Mouse (Mus musculus): Measurements from ENCODE around the gene Pou5f2. TPM values are rescaled to one million over a fixed set of nuclear protein-coding genes. Genes with fewer than 3 reads are reported as not detected.

Gene Pou5f2
- polyA plus RNA-seq (2015; fragmentation: Nextera tagmentation; extraction: Ambion mirVana): 1.2 and 1.5 TPM in 2 replicates

- Histone ChIP-seq H3K4me1 (replicated peaks) (no peaks in the 10 kb centered on the region), H3K27ac (no peak within 1 kb of the TSS), H3K4me2 (no peak within 1 kb of the TSS), H3K9me3 (no peaks in the 10 kb centered on the region), H3K9ac (no peak within 1 kb of the TSS), H3K4me3 (no peak within 1 kb of the TSS), H3K36me3 (no peaks in the 10 kb centered on the region; the same call in 1 of the 2 replicates), H3K27me3 (no peaks in the 10 kb centered on the region)
- no peak for ATAC-seq (ENCODE audit: low FRiP score)
- WGBS: 56% methylated on average over 15 of the region's 15 CpGs
Observed at GRCm38 (mm10) chr13:78024683-78025294, at the start of gene Pou5f2. Gene Pou5f2, plus strand, starts transcription at chr13:78024902.

- Histone ChIP-seq H3K4me1 (replicated peaks) (no peaks in the 10 kb centered on the region), H3K4me2 (no peak overlapping the region), H3K4me3 (no peak overlapping the region), H3K36me3 (no peaks in the 10 kb centered on the region), H3K27ac (no peak overlapping the region), H3K9ac (no peak overlapping the region), H3K9me3 (no peaks in the 10 kb centered on the region), H3K27me3 (no peaks in the 10 kb centered on the region)
- 84% methylated on average over 3 of the region's 3 CpGs for WGBS
- ATAC-seq (ENCODE audit: low FRiP score): no peak
Observed at GRCm38 (mm10) chr13:77976248-77976647, 48.5 kb upstream of the Pou5f2 start.

GRCm38 (mm10) chr13:77977121-77977520, 47.6 kb upstream of the Pou5f2 start:
- no peak overlapping the region for H3K9ac ChIP-seq
- ATAC-seq (ENCODE audit: low FRiP score): no peak
- H3K4me1 ChIP-seq (replicated peaks): no peaks in the 10 kb centered on the region
- WGBS: 53% methylated on average over 1 of the region's 1 CpGs
- H3K27ac ChIP-seq: no peak overlapping the region
- no peak overlapping the region for H3K4me3 ChIP-seq
- H3K4me2 ChIP-seq: no peak overlapping the region
- H3K27me3 ChIP-seq: no peaks in the 10 kb centered on the region
- H3K9me3 ChIP-seq: no peaks in the 10 kb centered on the region
- H3K36me3 ChIP-seq: no peaks in the 10 kb centered on the region

GRCm38 (mm10) chr13:77982105-77982851, 42.4 kb upstream of the Pou5f2 start:
- H3K27me3 ChIP-seq: no peaks in the 10 kb centered on the region
- 22% methylated on average over 5 of the region's 5 CpGs for WGBS
- H3K9ac ChIP-seq: no peak overlapping the region
- no peak overlapping the region for H3K4me2 ChIP-seq
- peak; percentile 69 for ATAC-seq (ENCODE audit: low FRiP score)
- no peaks in the 10 kb centered on the region for H3K9me3 ChIP-seq
- H3K4me3 ChIP-seq: no peak overlapping the region
- no peak overlapping the region for H3K27ac ChIP-seq
- 0 out of 2 replicates have a peak, but pooled peaks cover 3% of the 10 kb centered on the region for H3K4me1 ChIP-seq (replicated peaks)
- no peaks in the 10 kb centered on the region for H3K36me3 ChIP-seq

GRCm38 (mm10) chr13:77982852-77983202, 41.9 kb upstream of the Pou5f2 start:
- no peak for ATAC-seq (ENCODE audit: low FRiP score)

GRCm38 (mm10) chr13:77991189-77991886, 33.4 kb upstream of the Pou5f2 start:
- no peaks in the 10 kb centered on the region for H3K9me3 ChIP-seq
- 76% methylated on average over 5 of the region's 5 CpGs for WGBS
- no peak overlapping the region for H3K4me3 ChIP-seq
- ATAC-seq (ENCODE audit: low FRiP score): no peak
- no peaks in the 10 kb centered on the region for H3K4me1 ChIP-seq (replicated peaks)
- H3K27ac ChIP-seq: no peak overlapping the region
- no peak overlapping the region for H3K4me2 ChIP-seq
- H3K36me3 ChIP-seq: no peaks in the 10 kb centered on the region
- no peak overlapping the region for H3K9ac ChIP-seq
- no peaks in the 10 kb centered on the region for H3K27me3 ChIP-seq

More at GRCm38 (mm10) chr13:77982852-77983202, 41.9 kb upstream of the Pou5f2 start:
- no peak overlapping the region for H3K4me2 ChIP-seq
- H3K9me3 ChIP-seq: no peaks in the 10 kb centered on the region
- no peak overlapping the region for H3K9ac ChIP-seq
- H3K4me3 ChIP-seq: no peak overlapping the region
- no peak overlapping the region for H3K27ac ChIP-seq
- 50% methylated on average over 2 of the region's 2 CpGs for WGBS
- no peaks in the 10 kb centered on the region for H3K27me3 ChIP-seq
- 0 out of 2 replicates have a peak, but pooled peaks cover 3% of the 10 kb centered on the region for H3K4me1 ChIP-seq (replicated peaks)
- H3K36me3 ChIP-seq: no peaks in the 10 kb centered on the region

- H3K27me3 ChIP-seq: no peaks in the 10 kb centered on the region
- H3K9me3 ChIP-seq: no peaks in the 10 kb centered on the region
- 0 out of 2 replicates have a peak, but pooled peaks cover under 1% of the 10 kb centered on the region for H3K36me3 ChIP-seq
- no peak overlapping the region for H3K9ac ChIP-seq
- no peak overlapping the region for H3K4me2 ChIP-seq
- ATAC-seq (ENCODE audit: low FRiP score): 0 out of 2 replicates have a peak, but pooled peaks have one; percentile 19
- H3K27ac ChIP-seq: no peak overlapping the region
- no peak overlapping the region for H3K4me3 ChIP-seq
- WGBS: 45% methylated on average over 4 of the region's 4 CpGs
- peaks cover 4% of the 10 kb centered on the region; the same call in 1 of the 2 replicates for H3K4me1 ChIP-seq (replicated peaks)
Observed at GRCm38 (mm10) chr13:78004649-78005048, 20.1 kb upstream of the Pou5f2 start.

GRCm38 (mm10) chr13:78005344-78005743, 19.4 kb upstream of the Pou5f2 start:
- H3K27ac ChIP-seq: no peak overlapping the region
- peaks cover 4% of the 10 kb centered on the region; the same call in 1 of the 2 replicates for H3K4me1 ChIP-seq (replicated peaks)
- peaks cover 4% of the 10 kb centered on the region; the same call in 1 of the 2 replicates for H3K36me3 ChIP-seq
- no peak overlapping the region for H3K4me3 ChIP-seq
- H3K27me3 ChIP-seq: no peaks in the 10 kb centered on the region
- H3K4me2 ChIP-seq: no peak overlapping the region
- 7% methylated on average over 3 of the region's 3 CpGs for WGBS
- no peaks in the 10 kb centered on the region for H3K9me3 ChIP-seq
- H3K9ac ChIP-seq: no peak overlapping the region
- peak; percentile 76 for ATAC-seq (ENCODE audit: low FRiP score)

GRCm38 (mm10) chr13:78010176-78010575, 14.5 kb upstream of the Pou5f2 start:
- Histone ChIP-seq H3K9ac (no peak overlapping the region), H3K4me3 (no peak overlapping the region), H3K27ac (no peak overlapping the region), H3K9me3 (no peaks in the 10 kb centered on the region), H3K27me3 (no peaks in the 10 kb centered on the region), H3K4me2 (no peak overlapping the region), H3K4me1 (replicated peaks) (peaks cover 4% of the 10 kb centered on the region; the same call in 1 of the 2 replicates), H3K36me3 (peaks cover 4% of the 10 kb centered on the region; the same call in 1 of the 2 replicates)
- ATAC-seq (ENCODE audit: low FRiP score): no peak
- WGBS: 87% methylated on average over 1 of the region's 1 CpGs

- H3K4me3 ChIP-seq: no peak overlapping the region
- H3K27me3 ChIP-seq: no peaks in the 10 kb centered on the region
- H3K4me2 ChIP-seq: no peak overlapping the region
- ATAC-seq (ENCODE audit: low FRiP score): no peak
- H3K9ac ChIP-seq: no peak overlapping the region
- H3K36me3 ChIP-seq: no peaks in the 10 kb centered on the region
- no peaks in the 10 kb centered on the region for H3K9me3 ChIP-seq
- no peak overlapping the region for H3K27ac ChIP-seq
- no peaks in the 10 kb centered on the region for H3K4me1 ChIP-seq (replicated peaks)
- 63% methylated on average over 1 of the region's 1 CpGs for WGBS
Observed at GRCm38 (mm10) chr13:78032821-78033220, 8.1 kb downstream of the Pou5f2 start.

- H3K27me3 ChIP-seq: no peaks in the 10 kb centered on the region
- H3K9ac ChIP-seq: no peak overlapping the region
- H3K4me2 ChIP-seq: no peak overlapping the region
- H3K9me3 ChIP-seq: no peaks in the 10 kb centered on the region
- H3K4me3 ChIP-seq: no peak overlapping the region
- no peaks in the 10 kb centered on the region for H3K4me1 ChIP-seq (replicated peaks)
- 85% methylated on average over 1 of the region's 1 CpGs for WGBS
- no peaks in the 10 kb centered on the region for H3K36me3 ChIP-seq
- no peak for ATAC-seq (ENCODE audit: low FRiP score)
- no peak overlapping the region for H3K27ac ChIP-seq
Observed at GRCm38 (mm10) chr13:78037203-78037602, 12.5 kb downstream of the Pou5f2 start.

GRCm38 (mm10) chr13:78043203-78043602, 18.5 kb downstream of the Pou5f2 start:
- Histone ChIP-seq H3K9me3 (no peaks in the 10 kb centered on the region), H3K4me3 (no peak overlapping the region), H3K9ac (no peak overlapping the region), H3K4me2 (no peak overlapping the region), H3K27ac (no peak overlapping the region), H3K36me3 (no peaks in the 10 kb centered on the region), H3K4me1 (replicated peaks) (no peaks in the 10 kb centered on the region), H3K27me3 (no peaks in the 10 kb centered on the region)
- 78% methylated on average over 6 of the region's 6 CpGs for WGBS
- ATAC-seq (ENCODE audit: low FRiP score): no peak

Measured in hindbrain, embryonic 13.5 days (tissue).